Mouse (Mus musculus) urinary bladder, postnatal 4 days (tissue): ENCODE measurements around the gene Yipf1.
"Not testable (repeated sequence)": the region's sequence is repeated elsewhere in the genome, so short reads cannot be mapped to it uniquely, and the experiment has no call there.

Experiments
- DNase-seq, 2 experiments: peaks; one replicate each; pipeline ENCODE4 v3.0.0; 2021 to 2022; ENCODE audit warnings: low spot score in 2 of 2

The Yipf1 gene

DNA sequence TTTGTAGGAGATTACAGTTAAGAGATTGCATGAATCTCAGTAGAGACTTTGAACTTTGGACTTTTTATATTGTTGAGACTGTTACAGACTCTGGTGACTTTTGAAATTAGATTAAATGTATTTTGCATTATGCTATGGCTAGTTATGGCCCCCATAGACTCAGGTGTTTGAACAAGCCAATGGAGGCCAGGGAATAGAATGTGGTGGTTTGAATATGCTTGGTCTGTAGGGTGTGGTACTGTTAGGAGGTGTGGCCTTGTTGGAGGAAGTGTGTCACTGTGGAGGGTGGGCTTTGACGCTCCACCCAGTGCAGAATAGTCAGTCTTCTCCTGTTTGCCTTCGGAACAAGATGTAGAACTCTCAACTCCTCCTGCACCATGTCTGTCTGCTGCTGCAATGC, 8.9 kb downstream of the Yipf1 start:
- DNase-seq, result no peak

DNA sequence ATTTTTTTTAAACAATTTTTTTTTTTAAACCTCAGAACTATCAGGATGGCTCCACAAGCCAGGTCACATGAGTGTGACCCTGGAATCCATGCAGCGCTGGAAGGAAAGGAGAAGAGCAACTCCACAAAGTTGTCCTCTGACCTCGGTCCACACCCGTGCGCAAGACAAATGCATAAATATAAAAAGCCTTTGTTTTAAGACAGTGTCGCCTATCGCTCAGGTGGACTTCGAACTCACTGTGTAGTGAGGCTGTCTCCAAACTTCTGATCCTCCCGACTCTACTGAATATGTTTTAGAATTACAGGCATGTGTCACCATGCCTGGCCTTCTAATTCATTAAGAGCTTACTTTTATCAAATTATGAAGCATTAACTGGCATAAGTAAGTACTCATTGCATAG, 14.4 kb downstream of the Yipf1 start:
- no peak for DNase-seq

DNA sequence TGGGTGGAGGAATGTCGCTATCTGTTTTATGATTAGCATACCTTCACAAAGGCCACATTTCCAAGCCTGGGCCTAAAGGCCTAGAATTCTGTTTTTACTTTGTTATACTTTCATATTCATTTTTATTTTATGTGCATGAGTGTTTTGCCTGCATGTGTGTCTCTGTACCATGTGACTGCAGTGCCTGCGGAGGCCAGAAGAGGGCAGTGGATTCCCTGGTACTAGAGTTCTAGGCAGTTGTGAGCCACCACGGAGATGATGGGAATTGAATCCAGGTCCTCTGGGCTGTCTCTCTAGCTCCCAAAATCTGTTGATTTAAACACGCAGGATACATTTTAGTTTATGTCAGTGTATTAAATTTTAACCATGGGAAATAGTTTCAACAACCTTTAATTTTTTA, 19.4 kb downstream of the Yipf1 start:
- DNase-seq, result no peak

DNA sequence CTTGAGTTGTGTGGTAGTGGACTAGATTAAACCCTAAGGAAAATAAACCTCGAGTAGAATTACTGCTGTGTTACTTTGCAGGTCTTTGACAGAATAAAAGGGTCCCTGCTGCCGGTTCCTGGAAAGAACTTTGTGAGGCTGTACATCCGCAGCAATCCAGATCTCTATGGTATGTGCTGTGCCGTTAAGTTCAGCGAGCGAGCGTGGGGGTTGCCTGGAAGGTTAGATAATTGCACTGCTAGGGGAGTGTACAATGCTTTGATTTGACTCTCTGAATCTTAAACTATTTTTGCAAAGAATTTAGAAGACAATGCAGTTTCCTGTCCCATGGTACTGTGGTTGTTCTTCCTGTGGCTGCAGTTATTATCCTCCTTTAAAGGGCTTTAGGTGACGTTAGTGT, 22.2 kb downstream of the Yipf1 start:
- no peak for DNase-seq

DNA sequence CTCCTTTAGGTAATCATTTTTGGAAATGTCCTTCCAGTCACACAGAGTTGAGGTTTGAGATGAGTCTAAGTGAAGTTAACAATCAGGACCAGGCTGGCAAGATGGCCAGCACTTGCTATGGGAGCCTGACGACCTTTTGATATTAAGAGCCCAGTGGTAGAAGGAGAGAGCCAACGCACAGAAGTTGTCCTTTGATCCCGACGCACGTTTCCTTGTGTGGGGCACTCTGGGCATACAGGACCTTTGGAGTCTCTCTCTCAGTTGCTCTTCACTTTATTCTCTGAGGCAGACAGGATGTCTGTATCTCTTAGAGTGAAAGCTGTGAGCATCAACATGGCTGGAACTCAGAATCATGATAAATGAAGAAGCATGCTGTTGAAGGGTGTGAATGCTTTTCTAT, 23.3 kb downstream of the Yipf1 start:
- no peak for DNase-seq

DNA sequence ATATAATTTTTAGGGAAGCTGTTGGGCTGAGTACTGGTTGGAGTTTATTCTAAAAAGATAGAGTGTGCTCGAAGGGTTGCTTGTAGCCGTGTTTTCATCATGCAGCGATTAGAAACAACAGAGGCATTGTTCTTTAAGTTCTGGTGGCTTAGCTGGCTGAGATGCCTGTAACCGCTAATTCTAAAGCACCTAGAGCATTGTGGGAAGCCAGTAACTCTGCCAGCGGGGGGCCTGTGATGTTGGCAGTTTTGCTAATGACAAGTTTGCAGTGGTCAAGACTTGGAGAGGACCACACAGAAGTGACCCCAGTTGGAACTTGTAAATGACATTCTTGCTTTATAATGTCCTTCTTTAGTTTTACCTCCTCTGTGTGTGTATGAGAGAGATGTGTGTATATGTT, 27.2 kb downstream of the Yipf1 start:
- DNase-seq, result no peak

DNA sequence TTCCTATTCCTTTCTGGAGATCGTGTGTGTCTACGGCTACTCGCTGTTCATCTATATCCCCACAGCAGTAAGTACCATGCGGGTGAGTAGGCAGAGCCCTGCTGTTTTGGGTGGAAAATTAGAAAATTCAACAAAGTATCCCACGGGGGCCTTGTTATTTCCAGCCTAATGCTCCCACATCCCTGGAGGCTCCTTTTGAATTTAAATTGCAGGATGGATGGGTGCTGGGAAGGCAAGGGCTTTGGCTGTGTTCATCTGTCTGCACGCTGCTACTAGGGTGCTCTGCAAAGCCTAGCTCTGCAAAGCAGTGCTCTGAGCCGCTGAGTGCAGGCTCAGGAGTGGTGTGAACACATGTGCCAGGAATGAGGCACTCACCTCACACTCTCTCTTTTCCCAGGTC, 30.4 kb downstream of the Yipf1 start:
- no peak for DNase-seq

DNA sequence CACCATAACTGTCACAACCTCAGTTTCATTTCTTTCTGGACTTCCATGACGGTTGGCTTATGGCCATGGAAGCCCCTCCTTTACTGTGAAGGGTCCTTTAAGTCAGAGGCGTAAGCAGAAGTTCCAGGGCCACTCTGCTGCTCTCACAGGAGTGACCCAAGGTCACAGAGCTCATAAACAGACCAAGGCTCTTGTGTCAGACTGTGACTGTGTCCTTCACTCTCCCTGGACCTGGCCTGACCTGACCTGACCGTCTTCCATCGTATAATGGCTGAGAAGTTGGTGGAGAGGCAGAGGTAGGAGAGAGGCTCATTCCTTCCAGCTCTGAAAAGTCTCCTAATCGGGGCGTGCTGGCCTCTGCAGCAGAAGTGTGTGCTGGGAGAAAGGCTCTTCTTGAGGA, 33.1 kb downstream of the Yipf1 start:
- DNase-seq, result no peak

DNA sequence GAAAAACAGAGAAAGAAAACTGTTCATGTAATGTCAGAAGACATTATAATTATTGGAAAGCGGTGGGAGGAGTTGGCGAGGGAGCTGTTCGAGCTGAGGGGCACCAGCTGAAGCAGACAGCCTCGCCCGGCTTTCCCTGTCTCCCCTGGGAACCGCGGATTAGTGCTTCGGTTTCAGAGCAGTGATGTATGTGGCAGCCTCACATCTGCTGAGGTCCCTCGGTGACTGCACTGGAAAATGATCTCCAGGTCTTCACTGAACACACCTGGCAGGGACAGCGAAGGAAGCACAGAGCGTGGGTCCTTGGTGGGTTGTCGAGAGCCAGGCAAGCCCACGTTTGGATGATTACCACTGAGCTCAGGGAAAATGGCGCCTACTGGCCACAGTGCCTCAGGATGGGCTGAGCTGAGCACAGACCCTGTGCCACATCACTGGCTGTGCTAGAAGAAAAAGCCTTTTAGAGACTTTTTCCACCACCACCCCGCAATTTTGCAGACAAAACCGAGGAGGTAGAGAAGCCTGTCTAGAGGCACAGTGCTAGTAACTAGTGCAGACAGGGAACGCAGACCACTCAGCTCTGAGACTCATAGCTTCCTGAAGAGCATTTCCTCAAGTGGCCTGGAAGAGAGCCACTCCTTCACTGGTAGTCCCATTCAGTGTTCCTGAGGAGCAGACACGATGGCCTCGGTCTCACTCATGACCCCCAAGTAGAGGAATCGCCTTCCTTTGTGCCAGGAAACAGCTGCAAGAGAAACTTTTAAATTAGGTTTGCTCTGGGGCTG, 34.6 kb downstream of the Yipf1 start:
- no peak for DNase-seq

DNA sequence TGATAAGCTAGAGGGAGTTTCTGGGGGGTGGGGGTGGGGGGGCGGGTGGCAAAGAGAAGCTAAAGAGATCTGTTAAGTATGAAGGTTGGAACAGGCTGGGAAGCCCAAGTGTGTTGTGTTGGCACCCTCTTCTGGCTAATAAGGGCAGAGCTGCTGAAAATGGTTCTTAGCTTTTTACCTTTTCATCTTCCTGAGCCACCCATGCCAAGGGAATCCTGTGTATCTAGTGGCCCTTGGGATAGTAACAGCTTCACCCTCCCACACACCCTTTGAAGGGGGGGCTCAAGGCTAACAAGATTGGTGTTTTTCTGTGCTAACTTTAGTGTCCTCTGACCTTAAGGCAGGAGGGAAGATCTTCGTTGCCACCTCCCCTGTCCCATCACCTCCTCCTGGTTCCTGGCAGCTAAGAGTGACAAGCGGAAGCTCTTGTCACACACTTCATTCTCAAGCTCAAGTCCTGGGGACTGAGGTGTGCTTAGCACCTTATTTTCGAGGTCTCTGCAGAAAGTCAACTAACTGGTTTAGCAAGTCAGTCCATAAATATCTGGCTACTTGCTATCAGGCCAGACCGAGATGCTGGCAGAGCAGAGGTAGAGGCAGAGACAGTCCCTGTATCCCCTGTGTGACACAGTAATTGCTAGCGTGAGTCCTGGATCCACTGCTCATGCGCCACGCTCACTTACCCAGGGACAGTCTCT, 35.3 kb downstream of the Yipf1 start:
- DNase-seq, result peak in 1 of 2 experiments; percentile 26

DNA sequence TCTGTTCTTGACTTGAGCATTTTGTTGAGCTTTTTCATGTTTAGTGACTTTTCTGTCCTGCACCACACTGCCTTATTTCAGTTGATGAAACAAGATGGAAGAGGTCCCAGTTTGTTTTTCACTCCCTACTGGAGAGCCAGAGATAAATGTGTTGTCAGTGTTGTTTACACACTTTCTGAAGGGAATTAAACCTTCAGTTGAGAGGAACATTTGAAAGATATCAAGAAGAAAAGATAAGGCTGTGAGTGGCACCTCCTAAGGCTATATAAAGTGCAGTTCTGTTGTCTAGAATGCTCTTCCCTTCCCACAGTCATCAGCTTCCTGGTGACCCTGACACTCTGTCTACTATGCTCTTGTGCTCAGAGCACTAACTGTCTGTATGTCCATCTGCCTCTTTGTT, 37.2 kb downstream of the Yipf1 start:
- DNase-seq, result no peak

DNA sequence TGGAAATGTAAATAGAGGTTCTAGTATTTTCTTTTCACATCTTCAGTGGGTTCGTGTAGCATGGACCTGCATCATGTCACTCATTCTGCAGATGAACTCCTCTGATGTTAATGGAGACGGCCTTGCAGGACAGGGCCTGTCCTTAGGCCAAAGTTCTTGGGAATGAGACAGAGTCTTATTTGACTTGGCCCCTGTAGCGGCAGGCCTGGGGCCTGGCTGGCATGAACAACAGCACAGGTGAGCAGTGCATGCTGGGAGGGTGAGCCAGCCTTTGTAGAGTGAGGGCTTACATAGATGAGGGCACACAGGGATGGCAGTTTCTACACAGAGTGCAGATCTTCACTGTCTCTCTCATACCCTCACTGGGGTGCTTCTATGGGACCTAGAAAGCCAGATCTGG, 39.4 kb downstream of the Yipf1 start:
- DNase-seq, result no peak

DNA sequence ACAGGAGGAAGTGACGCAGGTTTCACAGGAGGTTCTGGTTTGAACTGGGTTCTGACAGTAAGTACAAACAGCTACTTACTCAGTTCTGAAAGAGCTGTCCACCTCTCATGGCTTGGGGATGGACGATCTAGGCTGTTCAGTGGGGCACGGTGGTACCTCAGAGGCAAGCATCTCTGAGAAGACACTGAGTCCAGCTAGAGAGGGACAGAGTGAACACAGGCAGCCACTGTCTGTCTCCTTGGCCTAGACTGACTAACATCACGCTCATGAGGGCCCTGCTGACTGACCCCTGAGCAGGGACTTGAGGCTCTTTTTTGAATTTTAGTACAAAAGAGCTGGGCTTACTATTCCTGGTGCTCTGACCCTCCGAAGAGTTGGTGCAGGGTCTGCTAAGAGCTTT, 40.0 kb downstream of the Yipf1 start:
- DNase-seq, result no peak

DNA sequence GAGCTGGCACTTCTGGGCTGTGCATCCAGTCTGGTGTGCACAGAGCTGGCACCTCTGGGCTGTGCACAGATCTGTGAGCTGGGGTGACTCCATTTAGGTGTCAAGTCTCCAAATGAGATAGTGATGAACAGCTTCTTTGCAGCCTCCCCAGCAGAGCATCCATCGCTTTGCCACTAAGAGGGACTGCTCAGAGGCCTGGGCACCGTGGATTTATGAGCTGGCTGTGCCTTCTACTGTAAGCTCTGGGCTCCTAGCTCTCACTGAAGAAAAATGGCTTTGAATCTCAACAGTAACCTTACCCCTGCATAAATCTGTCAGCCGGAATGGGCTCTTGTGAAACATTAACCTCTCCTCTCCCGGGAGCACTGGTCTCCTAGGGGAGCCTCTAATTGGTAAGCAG, 40.4 kb downstream of the Yipf1 start:
- DNase-seq, result no peak

DNA sequence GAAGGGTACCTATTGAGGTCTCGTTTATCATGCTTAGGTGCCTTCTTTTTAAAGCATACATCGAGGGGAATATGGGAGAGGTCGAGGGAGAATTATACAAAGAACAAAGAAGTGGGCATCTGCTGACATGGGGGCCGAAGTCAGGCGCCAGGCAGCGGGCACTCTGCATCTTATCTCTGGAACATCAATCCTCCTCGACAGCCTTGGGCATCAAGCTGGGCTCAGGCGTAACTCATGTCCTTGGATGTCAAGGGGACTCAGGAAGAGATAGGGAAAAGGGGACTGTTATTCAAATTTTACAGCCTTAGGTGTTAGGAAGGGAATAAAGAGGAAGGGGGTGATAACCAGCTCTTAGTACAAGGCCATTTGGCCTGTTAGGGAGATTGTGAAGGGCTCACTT, 43.0 kb downstream of the Yipf1 start:
- DNase-seq, result not testable (repeated sequence)

DNA sequence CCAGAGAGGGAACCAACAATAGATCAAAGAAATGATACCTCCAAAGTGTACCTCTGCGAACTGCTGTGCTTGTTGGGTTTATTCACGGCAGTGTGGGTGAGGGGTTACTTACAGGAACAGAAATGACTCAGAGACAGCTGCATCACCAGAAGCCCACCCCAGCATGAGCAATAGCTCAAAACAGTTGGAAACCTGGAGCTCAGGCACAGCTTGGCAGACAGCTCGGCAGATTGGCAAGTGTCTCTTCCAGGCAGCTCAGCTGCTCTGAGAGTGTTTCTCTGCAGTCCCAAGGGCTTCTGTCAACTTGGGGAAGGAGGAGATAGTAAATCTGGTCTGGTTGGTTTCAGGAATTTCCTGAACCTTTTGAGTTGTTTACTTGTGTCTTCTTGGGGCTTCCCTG, 44.3 kb downstream of the Yipf1 start:
- no peak for DNase-seq

DNA sequence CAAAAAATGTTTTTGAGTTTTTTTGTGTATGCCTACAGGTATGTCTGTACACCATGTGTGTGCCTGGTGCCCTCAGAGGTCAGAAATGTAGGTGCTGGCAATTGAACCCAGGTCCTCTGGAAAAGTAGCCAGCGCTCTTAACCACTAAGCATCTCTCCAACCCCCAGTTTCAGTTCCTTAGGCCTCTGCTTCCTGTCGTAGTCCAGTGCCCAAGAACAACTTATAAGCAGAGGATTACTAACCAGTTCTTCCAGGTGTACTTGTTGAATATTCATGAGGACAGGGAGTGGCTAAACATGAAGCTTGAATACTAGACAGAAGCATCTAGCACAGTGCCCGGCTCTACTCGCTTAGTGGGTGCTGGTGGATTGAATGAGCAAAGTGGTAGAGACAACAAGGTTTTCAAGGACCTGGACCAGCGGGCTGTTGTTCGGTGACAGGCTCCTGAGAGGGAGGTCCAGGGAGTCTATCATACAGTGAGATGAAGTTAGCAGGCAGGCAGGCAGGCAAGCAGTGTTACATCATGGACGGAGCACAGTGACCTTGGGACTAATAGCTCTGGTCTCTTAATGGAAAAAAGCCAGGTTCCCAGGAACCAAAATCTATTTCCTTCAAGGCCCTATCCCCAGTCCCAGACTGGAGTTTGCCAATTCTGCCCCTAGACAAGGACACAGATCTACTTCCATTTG, 46.4 kb downstream of the Yipf1 start:
- DNase-seq, result no peak

DNA sequence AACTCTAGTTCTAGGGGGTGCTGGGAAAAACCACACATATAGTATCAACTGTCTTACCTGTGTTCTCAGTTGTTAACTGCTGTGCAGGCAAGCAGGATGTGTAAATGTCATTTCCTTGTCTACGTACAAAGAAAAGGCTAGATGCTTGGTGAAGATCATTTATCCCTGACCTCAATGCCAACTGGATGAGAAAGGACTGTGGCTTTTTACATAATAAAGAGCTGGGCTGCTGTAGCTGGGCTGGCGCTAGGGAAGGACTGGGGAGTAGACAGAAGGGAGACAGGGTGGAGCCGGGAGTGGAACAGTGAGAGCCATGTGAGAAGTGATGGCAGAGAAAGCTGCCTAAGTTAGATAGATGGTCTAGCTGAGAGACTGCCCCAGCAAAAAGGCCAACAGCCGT, 48.6 kb downstream of the Yipf1 start:
- DNase-seq, result no peak

DNA sequence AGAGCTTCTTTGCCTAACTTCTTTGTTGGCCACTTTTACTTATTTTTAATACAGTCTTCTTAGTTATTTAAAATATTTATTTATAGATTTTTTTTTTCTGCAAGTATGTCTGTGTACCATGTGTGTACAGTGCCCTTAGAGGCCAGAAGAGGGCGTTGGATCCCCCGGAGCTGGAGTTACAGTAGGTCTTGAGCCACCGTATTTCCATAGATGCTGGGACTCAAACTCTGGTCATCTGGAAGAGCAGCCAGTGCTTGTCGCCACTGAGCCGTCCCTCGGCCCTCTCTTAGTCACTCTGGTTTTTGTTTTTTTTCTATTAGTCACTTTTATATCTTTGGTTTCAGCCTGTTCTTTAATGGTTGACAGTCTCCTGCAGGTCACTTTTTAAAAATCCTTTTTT, 49.4 kb downstream of the Yipf1 start:
- no peak for DNase-seq

DNA sequence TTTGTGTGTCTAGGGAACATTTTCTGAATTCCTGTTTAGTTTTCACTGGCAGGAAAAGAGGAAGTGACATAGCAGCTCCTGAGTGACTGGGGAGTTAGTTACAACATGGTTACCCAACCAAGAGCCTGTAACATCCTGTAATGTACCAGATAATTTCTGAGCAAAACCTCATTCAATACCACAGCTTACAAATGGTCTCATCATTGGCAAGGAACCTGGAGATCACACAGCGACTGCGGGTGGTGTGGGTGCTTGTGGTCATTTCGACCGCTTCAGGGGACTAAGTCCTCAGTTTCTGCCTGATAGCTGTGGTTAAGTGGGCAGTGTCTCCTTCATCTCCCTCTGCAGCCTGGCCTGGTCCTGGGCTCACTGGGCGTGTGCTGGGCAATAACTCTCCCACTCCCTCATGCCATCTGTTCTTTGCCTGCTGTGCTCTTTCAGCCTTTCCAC, 50.1 kb downstream of the Yipf1 start:
- DNase-seq, result no peak

DNA sequence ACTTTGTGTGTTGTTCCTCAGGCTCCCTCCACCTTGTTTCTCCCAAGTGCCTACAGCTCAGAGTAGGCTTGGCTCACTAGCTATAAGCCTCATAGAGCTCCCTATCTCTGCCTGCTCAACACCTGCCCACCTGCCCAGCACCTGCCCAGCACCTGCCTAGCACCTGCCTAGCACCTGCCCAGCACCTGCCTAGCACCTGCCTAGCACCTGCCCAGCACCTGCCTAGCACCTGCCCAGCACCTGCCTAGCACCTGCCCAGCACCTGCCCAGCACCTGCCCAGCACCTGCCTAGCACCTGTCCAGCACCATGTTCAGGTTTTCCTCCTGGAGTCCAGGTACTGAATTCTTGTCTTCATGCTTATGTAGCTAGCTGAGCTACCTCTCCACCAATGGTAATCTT, 52.2 kb downstream of the Yipf1 start:
- DNase-seq, result not testable (repeated sequence)

DNA sequence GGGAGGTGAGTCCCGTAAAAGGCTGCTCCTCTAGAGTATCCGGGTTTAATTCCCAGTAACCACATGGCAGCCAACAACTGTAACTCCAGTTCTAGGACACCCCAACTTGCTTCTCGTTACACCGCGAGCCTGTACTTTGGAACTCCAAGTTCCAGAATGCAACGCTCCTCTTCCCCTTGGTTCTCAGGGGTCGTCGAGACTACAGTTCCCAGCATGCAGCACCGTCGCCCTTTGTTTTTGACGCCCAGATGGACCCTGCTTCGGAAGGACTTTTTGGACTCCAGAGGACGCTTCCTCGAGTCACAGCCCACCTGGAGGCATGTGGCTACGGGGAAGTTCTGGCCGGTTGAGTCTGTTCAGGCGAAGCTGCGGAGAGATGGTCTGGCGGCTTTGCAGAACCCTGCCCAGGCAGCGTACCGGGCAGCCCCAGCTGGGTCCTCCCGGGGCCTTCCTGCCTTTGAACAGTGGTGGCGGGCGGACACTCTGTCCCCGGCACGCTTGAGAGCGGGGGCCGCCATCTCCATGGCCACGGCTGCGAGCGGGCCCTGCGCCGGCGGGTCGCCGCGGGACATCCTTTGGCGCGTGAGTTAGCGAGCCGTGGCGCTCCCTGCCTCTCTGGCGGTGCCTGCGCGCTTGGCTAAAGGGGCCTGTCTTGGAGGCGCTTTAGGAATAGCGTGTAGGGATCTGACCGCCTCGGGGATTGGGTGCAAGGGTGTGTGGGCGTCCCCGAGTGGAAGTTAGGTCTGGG, 53.6 kb downstream of the Yipf1 start, which contains the start of gene Ndc1:
Gene Ndc1, plus strand, starts transcription at position 218 of the 748 bp plus-strand sequence.
- peak; percentile 74 to 83 for DNase-seq
